Mouse (Mus musculus) kidney, adult 2 months (tissue): Measurements from ENCODE around the gene Ptprg.

Source experiments
- CTCF ChIP-seq: fragments of 200-500 bp; conservative IDR thresholded peaks from 2 replicates; pipeline ENCODE4 v1.5.1; 2011; ENCODE audit warnings: low read depth, mild to moderate bottlenecking, control low read depth, low read length, moderate library complexity, mixed read lengths; ENCODE audit not compliant: insufficient read depth, insufficient read length
- POLR2A ChIP-seq: fragments of 200-500 bp; IDR thresholded peaks from one replicate; pipeline ENCODE4 v1.6.1; 2011; ENCODE audit warnings: low read depth, low read length, control low read depth

DNA sequence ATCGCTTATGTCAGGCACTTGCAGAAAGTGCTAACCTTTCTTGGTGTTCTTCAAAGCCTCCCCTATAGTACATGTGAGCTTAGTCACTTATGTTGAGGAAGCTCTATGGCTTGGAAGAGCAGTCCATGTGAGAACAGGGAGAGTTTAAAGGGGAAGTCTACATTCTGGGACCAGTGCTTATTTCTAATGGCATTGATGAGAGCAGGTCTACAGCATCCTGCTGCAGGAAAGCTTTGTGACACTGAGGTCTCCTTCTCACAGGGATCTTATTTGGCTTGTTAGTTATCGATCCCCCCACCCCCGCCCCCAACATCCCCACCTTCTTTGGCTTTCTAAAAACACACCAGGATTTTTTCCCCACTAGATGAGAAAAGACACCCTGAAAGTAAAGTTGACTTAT, 635.9 kb downstream of the Ptprg start:
- no peak for TF ChIP-seq POLR2A
- TF ChIP-seq CTCF, result no peak
